Mouse (Mus musculus) MEL (cell line): ENCODE measurements around the gene Gm853. TPM values are rescaled to one million over a fixed set of nuclear protein-coding genes. Genes with fewer than 3 reads are reported as not detected.

Source experiments
- DNase-seq: peaks from one replicate; pipeline ENCODE4 v3.0.0; 2011; ENCODE audit warnings: low read depth, low spot score
- H3K27ac ChIP-seq: 2 replicates; pipeline ENCODE4 v1.5.1; 2012; ENCODE audit warnings: low read depth, mild to moderate bottlenecking, control low read depth, low read length, moderate library complexity; ENCODE audit not compliant: control insufficient read depth
- H3K27me3 ChIP-seq, 2 experiments: fragments of 150-350 bp in 1 of 2; sonication (generic) in 1 of 2; 2 replicates each; pipeline ENCODE4 v1.6.1; 2012; ENCODE audit warnings: low read length in 2 of 2, mild to moderate bottlenecking in 2 of 2, improper control_type of control experiment in 1 of 2, moderate library complexity in 1 of 2; ENCODE audit not compliant: insufficient read depth in 2 of 2, control insufficient read depth in 1 of 2
- H3K36me3 ChIP-seq, 2 experiments: 2 replicates each; pipeline ENCODE4 v1.6.1; 2012 to 2014; ENCODE audit warnings: low read length in 2 of 2, improper control_type of control experiment in 1 of 2, inconsistent platforms in 1 of 2, mild to moderate bottlenecking in 1 of 2; ENCODE audit not compliant: insufficient read depth in 2 of 2, control insufficient read depth in 1 of 2
- H3K4me1 ChIP-seq, 2 experiments: fragments of 150-350 bp in 1 of 2; sonication (generic) in 1 of 2; 2 replicates each; pipeline ENCODE4 v1.6.1; 2012; ENCODE audit warnings: low read length in 2 of 2, improper control_type of control experiment in 1 of 2, mild to moderate bottlenecking in 1 of 2; ENCODE audit not compliant: insufficient read depth in 2 of 2, control insufficient read depth in 1 of 2
- H3K4me3 ChIP-seq, 2 experiments: fragments of 150-350 bp in 1 of 2; sonication (generic) in 1 of 2; 2 replicates each; pipeline ENCODE4 v1.5.1; 2012; ENCODE audit warnings: low read depth in 2 of 2, low read length in 2 of 2, mild to moderate bottlenecking in 2 of 2, moderate library complexity in 2 of 2, control low read depth in 1 of 2, improper control_type of control experiment in 1 of 2; ENCODE audit not compliant: control insufficient read depth in 1 of 2, insufficient read depth in 1 of 2
- H3K79me2 ChIP-seq: 2 replicates; pipeline ENCODE4 v1.6.1; 2012; ENCODE audit warnings: mild to moderate bottlenecking, low read length, moderate library complexity; ENCODE audit not compliant: control insufficient read depth, poor library complexity, insufficient read depth
- H3K9ac ChIP-seq: 2 replicates; pipeline ENCODE4 v1.6.1; 2012; ENCODE audit warnings: low read depth, mild to moderate bottlenecking, control low read depth, low read length, moderate library complexity; ENCODE audit not compliant: control insufficient read depth, poor library complexity, severe bottlenecking
- H3K9me3 ChIP-seq: fragments of 150-350 bp; sonication (generic); replicated peaks from 2 replicates; pipeline ENCODE4 v1.6.1; 2012; ENCODE audit warnings: mild to moderate bottlenecking, low read length, improper control_type of control experiment, moderate library complexity; ENCODE audit not compliant: insufficient read depth
- BHLHE40 ChIP-seq: IDR thresholded peaks from 2 replicates; pipeline ENCODE4 v1.6.1; 2012; ENCODE audit warnings: low read depth, mild to moderate bottlenecking, inconsistent platforms, low read length, improper control_type of control experiment, borderline replicate concordance
- CTCF ChIP-seq, 3 experiments: IDR thresholded peaks in 2 of 3; conservative IDR thresholded peaks in 1 of 3; 2 replicates each; pipeline ENCODE4 v1.5.1; 2011 to 2012; ENCODE audit warnings: low read length in 3 of 3, low read depth in 2 of 3, mild to moderate bottlenecking in 2 of 3, improper control_type of control experiment in 1 of 3, inconsistent platforms in 1 of 3, mixed read lengths in 1 of 3, moderate library complexity in 1 of 3; ENCODE audit not compliant: control insufficient read depth in 1 of 3, insufficient read depth in 1 of 3, poor library complexity in 1 of 3, severe bottlenecking in 1 of 3
- ELF1 ChIP-seq: IDR thresholded peaks from 2 replicates; pipeline ENCODE4 v1.6.1; 2014; ENCODE audit warnings: low read depth, mild to moderate bottlenecking, inconsistent platforms, low read length, improper control_type of control experiment, moderate library complexity
- JUND ChIP-seq: IDR thresholded peaks from 2 replicates; pipeline ENCODE4 v1.6.1; 2011; ENCODE audit warnings: low read depth, mild to moderate bottlenecking, improper control_type of control experiment, low read length
- MAFK ChIP-seq: IDR thresholded peaks from 2 replicates; pipeline ENCODE4 v1.6.1; 2011; ENCODE audit warnings: low read depth, mild to moderate bottlenecking, low read length, improper control_type of control experiment, borderline replicate concordance
- MAX ChIP-seq: IDR thresholded peaks from 2 replicates; pipeline ENCODE4 v1.6.1; 2011; ENCODE audit warnings: low read length, improper control_type of control experiment
- MAZ ChIP-seq: IDR thresholded peaks from 2 replicates; pipeline ENCODE4 v1.6.1; 2012; ENCODE audit warnings: low read depth, mild to moderate bottlenecking, inconsistent platforms, low read length, improper control_type of control experiment
- RAD21 ChIP-seq: IDR thresholded peaks from 2 replicates; pipeline ENCODE4 v1.6.1; 2011; ENCODE audit warnings: mild to moderate bottlenecking, low read depth, low read length, improper control_type of control experiment
- SMC3 ChIP-seq: IDR thresholded peaks from 2 replicates; pipeline ENCODE4 v1.6.1; 2011; ENCODE audit warnings: low read depth, low read length, improper control_type of control experiment
- UBTF ChIP-seq: IDR thresholded peaks from 2 replicates; pipeline ENCODE4 v1.6.1; 2012; ENCODE audit warnings: low read depth, mild to moderate bottlenecking, inconsistent platforms, low read length, improper control_type of control experiment, moderate library complexity, borderline replicate concordance; ENCODE audit not compliant: insufficient read depth
- ZC3H11A ChIP-seq: IDR thresholded peaks from 2 replicates; pipeline ENCODE4 v1.6.1; 2012; ENCODE audit warnings: low read depth, mild to moderate bottlenecking, inconsistent platforms, low read length, improper control_type of control experiment
- ZMIZ1 ChIP-seq: IDR thresholded peaks from 2 replicates; pipeline ENCODE4 v1.6.1; 2012; ENCODE audit warnings: low read depth, mild to moderate bottlenecking, inconsistent platforms, low read length, improper control_type of control experiment, moderate library complexity
- ZNF384 ChIP-seq: IDR thresholded peaks from 2 replicates; pipeline ENCODE4 v1.6.1; 2012; ENCODE audit warnings: low read depth, mild to moderate bottlenecking, inconsistent platforms, low read length, improper control_type of control experiment
- polyA plus RNA-seq, 2 experiments: library from polyadenylated mRNA; stranded (reverse) in 1 of 2; unstranded in 1 of 2; fragments of >175 nt in 1 of 2; fragments of >200 nt in 1 of 2; gene quantifications; 2 replicates each; pipeline versions ENCODE4 v1.2.1 to v1.2.4; 2012; ENCODE audit warnings: low replicate concordance in 2 of 2, low read depth in 1 of 2; ENCODE audit not compliant: insufficient read length in 2 of 2, insufficient read depth in 1 of 2, missing spikeins in 1 of 2
- total RNA-seq: library from RNA; depleted of rRNA; stranded (reverse); fragments of 300-350 nt; gene quantifications from 2 replicates; pipeline ENCODE4 v1.2.3, GENCODE M21; 2012

Gm853 gene
- total and polyA plus RNA-seq, 3 experiments, result 0.04 TPM; not detected in 2

- TF ChIP-seq UBTF (no peak), BHLHE40 (no peak), CTCF (IDR thresholded peaks at IDR 0.05 in 2 of 3, conservative IDR thresholded peaks at IDR 0.05 in 1 of 3; ENCODE audit: control insufficient read depth in 1 of 3, insufficient read depth in 1 of 3, low read depth in 2 of 3, low read length in 3 of 3, poor library complexity in 1 of 3, severe bottlenecking in 1 of 3) (no peak), ZNF384 (no peak), JUND (no peak), ELF1 (no peak)
- TF ChIP-seq, all 39 proteins: peak for 0
- peak; percentile 23 for DNase-seq
- peaks cover 0 to 7% of the 10 kb centered on the region in 2 experiments; a peak in 2 of 4 replicates for H3K4me1 ChIP-seq
- no peak overlapping the region for H3K4me3 ChIP-seq
- H3K79me2 ChIP-seq, result no peaks in the 10 kb centered on the region
- no peak overlapping the region for H3K9ac ChIP-seq
- H3K36me3 ChIP-seq, result no peaks in the 10 kb centered on the region
- no peak overlapping the region for H3K27ac ChIP-seq
- no peaks in the 10 kb centered on the region for H3K27me3 ChIP-seq
- no peaks in the 10 kb centered on the region for H3K9me3 ChIP-seq
Measured at GRCm38 (mm10) chr4:130266601-130267000, 44.4 kb upstream of the Gm853 start.

DNA sequence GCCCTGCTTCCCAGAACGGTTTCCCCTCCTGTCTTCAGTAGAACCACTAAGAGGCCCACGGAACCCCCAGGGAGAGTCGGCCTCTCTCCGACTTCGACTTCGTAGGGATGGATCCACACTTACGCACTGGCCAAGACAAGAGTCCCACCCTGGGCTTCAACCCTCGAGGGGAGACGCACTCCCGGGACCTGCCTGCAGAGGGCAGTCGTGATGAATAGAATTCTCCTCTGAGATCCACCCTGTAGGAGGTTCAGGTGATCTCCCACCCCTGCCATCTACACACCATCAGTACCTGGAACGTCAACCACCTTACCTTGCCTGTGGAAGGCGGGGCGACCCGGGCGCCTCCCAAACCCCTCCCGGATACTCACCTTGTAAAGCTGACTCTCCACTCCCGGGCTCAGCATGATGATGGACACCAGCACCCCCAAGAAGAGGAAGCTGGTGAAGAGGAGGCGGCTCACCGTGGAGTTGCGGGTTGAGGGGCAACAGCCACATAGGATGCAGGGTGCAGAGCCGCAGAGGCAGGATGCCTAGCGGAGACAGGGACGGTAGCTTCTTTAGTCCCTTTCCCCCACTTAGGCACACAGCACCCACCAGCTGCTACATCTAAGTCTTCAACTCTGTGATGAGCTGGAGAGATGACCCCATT lies 42.6 kb upstream of the Gm853 start:
- Histone ChIP-seq H3K36me3 (no peaks in the 10 kb centered on the region), H3K4me1 (peaks cover 0 to 7% of the 10 kb centered on the region in 2 experiments; a peak in 2 of 4 replicates), H3K9me3 (no peaks in the 10 kb centered on the region), H3K27ac (no peak overlapping the region), H3K79me2 (no peaks in the 10 kb centered on the region), H3K9ac (no peak overlapping the region), H3K27me3 (no peaks in the 10 kb centered on the region), H3K4me3 (no peak overlapping the region)
- TF ChIP-seq SMC3 (peak; percentile 64), CTCF (IDR thresholded peaks at IDR 0.05 in 2 of 3, conservative IDR thresholded peaks at IDR 0.05 in 1 of 3; ENCODE audit: control insufficient read depth in 1 of 3, insufficient read depth in 1 of 3, low read depth in 2 of 3, low read length in 3 of 3, poor library complexity in 1 of 3, severe bottlenecking in 1 of 3) (peak; percentile 77 to 83 (median 83)), RAD21 (peak; percentile 40), MAX (no peak), ZC3H11A (0 out of 2 replicates have a peak, but pooled peaks have one; percentile 4)
- peak; percentile 69 for DNase-seq

DNA sequence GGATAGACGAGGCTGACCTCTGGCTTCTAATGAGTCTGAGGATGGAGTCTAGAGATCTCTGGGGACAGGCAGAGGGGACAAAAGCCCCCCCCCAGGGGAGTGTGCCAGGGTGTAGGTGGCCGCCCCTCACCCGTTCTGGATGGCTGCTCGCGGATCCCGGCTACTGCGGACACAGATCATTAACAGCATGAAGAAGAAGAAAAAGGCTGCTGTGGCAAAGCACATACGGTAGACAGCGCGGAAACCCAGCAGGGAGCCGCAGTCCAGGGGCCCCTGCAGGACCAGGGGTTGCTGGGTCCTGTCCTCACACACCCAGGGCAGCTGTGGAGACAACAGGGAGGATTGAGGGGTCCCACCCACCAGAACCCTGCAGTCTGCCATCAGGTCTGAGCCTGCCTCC lies 41.9 kb upstream of the Gm853 start:
- Histone ChIP-seq H3K27ac (no peak overlapping the region), H3K9me3 (no peaks in the 10 kb centered on the region), H3K9ac (no peak overlapping the region), H3K27me3 (no peaks in the 10 kb centered on the region), H3K36me3 (no peaks in the 10 kb centered on the region), H3K4me1 (peaks cover 0 to 7% of the 10 kb centered on the region in 2 experiments; a peak in 2 of 4 replicates), H3K4me3 (no peak overlapping the region), H3K79me2 (no peaks in the 10 kb centered on the region)
- no peak for DNase-seq
- TF ChIP-seq MAFK (no peak), ZMIZ1 (no peak), MAZ (no peak)
